Mouse (Mus musculus): ENCODE data around the gene Lgals3.

- TF ChIP-seq CTCF (IDR thresholded peaks at IDR 0.05; ENCODE audit: borderline replicate concordance, extremely low read depth, insufficient read depth, insufficient read length) = no peak
- TF ChIP-seq POLR2A (IDR thresholded peaks at IDR 0.05; ENCODE audit: borderline replicate concordance, extremely low read depth, insufficient read depth, insufficient read length, poor library complexity, severe bottlenecking) = no peak
Measured at GRCm38 (mm10) chr14:47418666-47418991, 51.1 kb downstream of the Lgals3 start.

All from brain, embryonic 14.5 days (tissue).